Mouse (Mus musculus) liver, embryonic 12.5 days (tissue): ENCODE results near the gene Sclt1. TPM values are rescaled to one million over a fixed set of nuclear protein-coding genes. Genes with fewer than 3 reads are reported as not detected.
"Not testable (repeated sequence)": the region's sequence is repeated elsewhere in the genome, so short reads cannot be mapped to it uniquely, and the experiment has no call there.

Source experiments
- ATAC-seq: fragments of 200-750 bp; cut with Nextera tagmentation; 2 replicates; pipeline ENCODE4 v1.8.0; 2017; ENCODE audit warnings: moderate number of reproducible peaks, mild to moderate bottlenecking, moderate library complexity
- H3K27ac ChIP-seq: fragments of 300-500 bp; sonication (generic); 2 replicates; pipeline ENCODE4 v1.5.1; 2016; ENCODE audit warnings: mild to moderate bottlenecking
- H3K27me3 ChIP-seq: fragments of 300-500 bp; sonication (generic); replicated peaks from 2 replicates; pipeline ENCODE4 v1.6.1; 2016; ENCODE audit warnings: mild to moderate bottlenecking, moderate library complexity
- H3K36me3 ChIP-seq: fragments of 300-500 bp; sonication (generic); 2 replicates; pipeline ENCODE4 v1.6.1; 2016; ENCODE audit warnings: mild to moderate bottlenecking, moderate library complexity
- H3K4me1 ChIP-seq: fragments of 300-500 bp; sonication (generic); 2 replicates; pipeline ENCODE4 v1.6.1; 2016
- H3K4me2 ChIP-seq: fragments of 300-500 bp; sonication (generic); 2 replicates; pipeline ENCODE4 v1.6.1; 2016; ENCODE audit warnings: mild to moderate bottlenecking, moderate library complexity
- H3K4me3 ChIP-seq: fragments of 300-500 bp; sonication (generic); 2 replicates; pipeline ENCODE4 v1.5.1; 2016; ENCODE audit warnings: mild to moderate bottlenecking, moderate library complexity
- H3K9ac ChIP-seq: fragments of 300-500 bp; sonication (generic); 2 replicates; pipeline ENCODE4 v1.6.1; 2016; ENCODE audit warnings: mild to moderate bottlenecking, moderate library complexity
- H3K9me3 ChIP-seq: fragments of 300-500 bp; sonication (generic); replicated peaks from 2 replicates; pipeline ENCODE4 v1.6.1; 2016; ENCODE audit warnings: mild to moderate bottlenecking, moderate library complexity
- WGBS: fragments of 180-500 bp; shearing (Covaris S2); methylation state at CpG from one replicate; pipeline ENCODE4 v1.1.7; 2016; ENCODE audit not compliant: insufficient replicate concordance; 5-methylcytosine and 5-hydroxymethylcytosine counted together
- polyA plus RNA-seq: library from polyadenylated mRNA; unstranded; fragments of >200 nt; fragmentation: Nextera tagmentation; extraction: Ambion mirVana; gene quantifications from 2 replicates; pipeline ENCODE4 v1.2.1, GENCODE M21; 2016

Sclt1 gene
- polyA plus RNA-seq, result 8.1 and 9.3 TPM in 2 replicates

- no peaks in the 10 kb centered on the region for H3K27me3 ChIP-seq
- peaks cover 19% of the 10 kb centered on the region for H3K4me1 ChIP-seq
- ATAC-seq, result peak; percentile 100
- no peaks in the 10 kb centered on the region for H3K36me3 ChIP-seq
- H3K4me2 ChIP-seq, result peak within 1 kb of the TSS; percentile 75
- H3K9me3 ChIP-seq, result no peaks in the 10 kb centered on the region
- WGBS, result under 1% methylated on average over 62 of the region's 66 CpGs
- peak within 1 kb of the TSS; percentile 91 for H3K9ac ChIP-seq
- peak within 1 kb of the TSS; percentile 83 for H3K4me3 ChIP-seq
- peak within 1 kb of the TSS; percentile 90 for H3K27ac ChIP-seq
Observed at GRCm38 (mm10) chr3:41742278-41742934, at the start of gene Sclt1, which contains the start of gene D3Ertd751e. Gene Sclt1 (minus strand): TSS chr3:41742514. Gene D3Ertd751e (plus strand): TSS chr3:41742611.

GRCm38 (mm10) chr3:41762091-41762490 is 19.8 kb upstream of the Sclt1 start:
- Histone ChIP-seq H3K27me3 (no peaks in the 10 kb centered on the region), H3K4me1 (no peaks in the 10 kb centered on the region), H3K36me3 (no peaks in the 10 kb centered on the region), H3K9me3 (no peaks in the 10 kb centered on the region), H3K27ac (no peak overlapping the region), H3K4me2 (no peak overlapping the region), H3K4me3 (no peak overlapping the region), H3K9ac (no peak overlapping the region)
- ATAC-seq, result no peak
- 67% methylated on average over 3 of the region's 3 CpGs for WGBS

GRCm38 (mm10) chr3:41754556-41754955 is 12.2 kb upstream of the Sclt1 start:
- Histone ChIP-seq H3K4me3 (no peak overlapping the region), H3K4me1 (no peaks in the 10 kb centered on the region), H3K4me2 (no peak overlapping the region), H3K9ac (no peak overlapping the region), H3K27ac (no peak overlapping the region), H3K9me3 (no peaks in the 10 kb centered on the region), H3K27me3 (no peaks in the 10 kb centered on the region), H3K36me3 (no peaks in the 10 kb centered on the region; the same call in 1 of the 2 replicates)
- 67% methylated on average over 2 of the region's 2 CpGs for WGBS
- ATAC-seq, result no peak

- Histone ChIP-seq H3K4me3 (peak overlapping the region; percentile 83), H3K27ac (no peak overlapping the region), H3K36me3 (no peaks in the 10 kb centered on the region), H3K4me2 (peak overlapping the region; percentile 75), H3K9ac (no peak overlapping the region; the same call in 1 of the 2 replicates), H3K4me1 (peaks cover 19% of the 10 kb centered on the region), H3K9me3 (no peaks in the 10 kb centered on the region), H3K27me3 (no peaks in the 10 kb centered on the region)
- no peak for ATAC-seq
- WGBS, result 51% methylated on average over 6 of the region's 6 CpGs
Observed at GRCm38 (mm10) chr3:41743436-41743835, 1.1 kb upstream of the Sclt1 start.

GRCm38 (mm10) chr3:41741601-41742277 is 575 bp downstream of the Sclt1 start:
- Histone ChIP-seq H3K4me3 (peak overlapping the region; percentile 83), H3K4me1 (peaks cover 19% of the 10 kb centered on the region), H3K27me3 (no peaks in the 10 kb centered on the region), H3K9ac (peak overlapping the region; percentile 91), H3K36me3 (no peaks in the 10 kb centered on the region), H3K9me3 (no peaks in the 10 kb centered on the region), H3K27ac (peak overlapping the region; percentile 90), H3K4me2 (peak overlapping the region; percentile 75)
- no peak for ATAC-seq
- WGBS, result under 1% methylated on average over 39 of the region's 39 CpGs

GRCm38 (mm10) chr3:41695681-41696080 is 46.6 kb downstream of the Sclt1 start:
- H3K4me2 ChIP-seq, result no peak overlapping the region
- H3K36me3 ChIP-seq, result no peaks in the 10 kb centered on the region; the same call in 1 of the 2 replicates
- no peaks in the 10 kb centered on the region for H3K27me3 ChIP-seq
- no peak overlapping the region for H3K27ac ChIP-seq
- WGBS, result 72% methylated on average over 1 of the region's 1 CpGs
- H3K9me3 ChIP-seq, result no peaks in the 10 kb centered on the region
- no peak overlapping the region for H3K4me3 ChIP-seq
- H3K9ac ChIP-seq, result no peak overlapping the region
- H3K4me1 ChIP-seq, result no peaks in the 10 kb centered on the region
- ATAC-seq, result no peak

- H3K9me3 ChIP-seq, result no peaks in the 10 kb centered on the region
- H3K27ac ChIP-seq, result no peak overlapping the region
- no peaks in the 10 kb centered on the region for H3K27me3 ChIP-seq
- no peak overlapping the region for H3K9ac ChIP-seq
- H3K4me3 ChIP-seq, result no peak overlapping the region
- H3K4me2 ChIP-seq, result no peak overlapping the region
- ATAC-seq, result no peak
- 78% methylated on average over 4 of the region's 4 CpGs for WGBS
- H3K4me1 ChIP-seq, result no peaks in the 10 kb centered on the region
- H3K36me3 ChIP-seq, result no peaks in the 10 kb centered on the region; the same call in 1 of the 2 replicates
Observed at GRCm38 (mm10) chr3:41692440-41693142, 49.7 kb downstream of the Sclt1 start.

- not testable (repeated sequence) for H3K4me1 ChIP-seq, H3K9me3 ChIP-seq, H3K4me2 ChIP-seq, H3K4me3 ChIP-seq, H3K9ac ChIP-seq, H3K36me3 ChIP-seq, ATAC-seq, H3K27me3 ChIP-seq, H3K27ac ChIP-seq
- whole genome bisulfite sequencing, result 57% methylated on average over 13 of the region's 13 CpGs
Observed at GRCm38 (mm10) chr3:41690114-41690640, 52.1 kb downstream of the Sclt1 start.

- no peak for ATAC-seq
- 73% methylated on average over 2 of the region's 2 CpGs for WGBS
- H3K4me3 ChIP-seq, result no peak overlapping the region
- no peaks in the 10 kb centered on the region for H3K36me3 ChIP-seq
- no peaks in the 10 kb centered on the region for H3K27me3 ChIP-seq
- no peaks in the 10 kb centered on the region for H3K9me3 ChIP-seq
- no peak overlapping the region for H3K4me2 ChIP-seq
- no peak overlapping the region for H3K9ac ChIP-seq
- no peaks in the 10 kb centered on the region for H3K4me1 ChIP-seq
- no peak overlapping the region for H3K27ac ChIP-seq
Observed at GRCm38 (mm10) chr3:41686396-41686795, 55.9 kb downstream of the Sclt1 start.

GRCm38 (mm10) chr3:41682084-41682483 is 60.2 kb downstream of the Sclt1 start:
- no peak overlapping the region for H3K4me3 ChIP-seq
- H3K36me3 ChIP-seq, result no peaks in the 10 kb centered on the region
- WGBS, result 76% methylated on average over 4 of the region's 4 CpGs
- H3K4me2 ChIP-seq, result no peak overlapping the region
- H3K9me3 ChIP-seq, result no peaks in the 10 kb centered on the region
- no peak overlapping the region for H3K27ac ChIP-seq
- no peak overlapping the region for H3K9ac ChIP-seq
- no peaks in the 10 kb centered on the region for H3K27me3 ChIP-seq
- no peaks in the 10 kb centered on the region for H3K4me1 ChIP-seq
- no peak for ATAC-seq

- ATAC-seq, result no peak
- no peak overlapping the region for H3K27ac ChIP-seq
- no peaks in the 10 kb centered on the region for H3K27me3 ChIP-seq
- no peaks in the 10 kb centered on the region for H3K36me3 ChIP-seq
- H3K4me2 ChIP-seq, result no peak overlapping the region
- H3K9ac ChIP-seq, result no peak overlapping the region
- WGBS, result 76% methylated on average over 2 of the region's 2 CpGs
- H3K9me3 ChIP-seq, result no peaks in the 10 kb centered on the region
- no peak overlapping the region for H3K4me3 ChIP-seq
- H3K4me1 ChIP-seq, result no peaks in the 10 kb centered on the region
Observed at GRCm38 (mm10) chr3:41676648-41677047, 65.7 kb downstream of the Sclt1 start.

- Histone ChIP-seq H3K9me3 (no peaks in the 10 kb centered on the region), H3K4me3 (no peak overlapping the region), H3K27me3 (no peaks in the 10 kb centered on the region), H3K9ac (no peak overlapping the region), H3K36me3 (no peaks in the 10 kb centered on the region), H3K4me2 (no peak overlapping the region), H3K27ac (no peak overlapping the region), H3K4me1 (no peaks in the 10 kb centered on the region)
- ATAC-seq, result no peak
Observed at GRCm38 (mm10) chr3:41674778-41675177, 67.5 kb downstream of the Sclt1 start.
